Mouse (Mus musculus) erythroblast, embryonic 14.5 days (primary cell): ENCODE measurements around the gene Trim2.

Source experiments
- GATA1 ChIP-seq: IDR thresholded peaks from 2 replicates; pipeline ENCODE4 v1.6.1; 2012; ENCODE audit warnings: low read length, inconsistent platforms, mixed read lengths
- TAL1 ChIP-seq: IDR thresholded peaks from 3 replicates; pipeline ENCODE4 v1.6.1; 2012; ENCODE audit warnings: low read length, inconsistent platforms, mixed read lengths

- TF ChIP-seq TAL1: no peak
- no peak for TF ChIP-seq GATA1
Measured at GRCm38 (mm10) chr3:84154721-84155141, 151.9 kb downstream of the Trim2 start.
